Mouse (Mus musculus) midbrain, embryonic 16.5 days (tissue): ENCODE results near the gene Vipas39. TPM values are rescaled to one million over a fixed set of nuclear protein-coding genes. Genes with fewer than 3 reads are reported as not detected.
A peak's percentile ranks its signal among the peaks of the same experiment; 100 is the strongest.
"Not testable (repeated sequence)": the region's sequence is repeated elsewhere in the genome, so short reads cannot be mapped to it uniquely, and the experiment has no call there.

Experiments
- ATAC-seq: fragments of 200-750 bp; cut with Nextera tagmentation; 2 replicates; pipeline ENCODE4 v1.8.0; 2017; ENCODE audit warnings: moderate TSS enrichment
- H3K27ac ChIP-seq: fragments of 300-500 bp; sonication (generic); 2 replicates; pipeline ENCODE4 v1.5.1; 2014; ENCODE audit warnings: mild to moderate bottlenecking, low read length, mixed read lengths
- H3K27me3 ChIP-seq: fragments of 300-500 bp; sonication (generic); 2 replicates; pipeline ENCODE4 v1.6.1; 2014; ENCODE audit warnings: low read depth, low read length, mixed read lengths; ENCODE audit not compliant: control insufficient read depth, insufficient read depth
- H3K36me3 ChIP-seq: fragments of 300-500 bp; sonication (generic); 2 replicates; pipeline ENCODE4 v1.6.1; 2014; ENCODE audit warnings: mild to moderate bottlenecking, low read length, moderate library complexity, mixed read lengths; ENCODE audit not compliant: control insufficient read depth, insufficient read depth
- H3K4me1 ChIP-seq: fragments of 300-500 bp; sonication (generic); 2 replicates; pipeline ENCODE4 v1.6.1; 2014; ENCODE audit warnings: mild to moderate bottlenecking, low read length, mixed read lengths; ENCODE audit not compliant: control insufficient read depth, insufficient read depth
- H3K4me2 ChIP-seq: fragments of 300-500 bp; sonication (generic); 2 replicates; pipeline ENCODE4 v1.6.1; 2014; ENCODE audit warnings: mild to moderate bottlenecking, low read length, mixed read lengths
- H3K4me3 ChIP-seq: fragments of 300-500 bp; sonication (generic); 2 replicates; pipeline ENCODE4 v1.5.1; 2014; ENCODE audit warnings: low read depth, mild to moderate bottlenecking, low read length, moderate library complexity, mixed read lengths
- H3K9ac ChIP-seq: fragments of 300-500 bp; sonication (generic); 2 replicates; pipeline ENCODE4 v1.6.1; 2014; ENCODE audit warnings: low read depth, low read length, mixed read lengths
- H3K9me3 ChIP-seq: fragments of 300-500 bp; sonication (generic); replicated peaks from 2 replicates; pipeline ENCODE4 v1.6.1; 2014; ENCODE audit warnings: mild to moderate bottlenecking, low read length, mixed read lengths; ENCODE audit not compliant: control insufficient read depth, poor library complexity, severe bottlenecking
- WGBS: fragments of 180-500 bp; shearing (Covaris S2); extraction: QIAGEN DNeasy Blood & Tissue Kit; methylation state at CpG from one replicate; pipeline ENCODE4 v1.1.7; 2014; 5-methylcytosine and 5-hydroxymethylcytosine counted together
- polyA plus RNA-seq: library from polyadenylated mRNA; unstranded; fragments of >200 nt; fragmentation: Nextera tagmentation; extraction: Ambion mirVana; gene quantifications from 2 replicates; pipeline ENCODE4 v1.2.1, GENCODE M21; 2015

Gene Vipas39
- polyA plus RNA-seq, 1 experiment from 2014 or later = 58.2 TPM

DNA sequence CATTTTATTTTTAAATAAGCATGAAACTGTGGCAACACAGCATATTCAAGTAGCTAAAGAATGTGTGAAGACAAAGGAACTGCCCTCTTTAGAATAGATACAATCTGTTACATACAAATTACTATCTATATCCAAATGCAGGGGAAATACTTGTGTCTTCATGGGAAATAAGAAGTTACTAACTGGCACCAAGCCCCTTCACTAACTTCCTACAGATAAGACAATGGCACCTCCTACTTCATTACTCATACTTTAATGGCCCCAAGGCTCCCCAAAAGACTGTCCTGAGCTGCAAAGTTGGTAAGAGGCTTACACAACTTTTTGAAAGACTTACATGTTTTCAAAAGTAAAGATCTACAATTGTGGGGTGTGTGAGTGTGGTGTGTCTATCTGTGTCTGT, 48.5 kb downstream of the Vipas39 start:
- ATAC-seq = no peak
- Histone ChIP-seq H3K9me3 (no peaks in the 10 kb centered on the region), H3K9ac (no peak overlapping the region), H3K4me1 (no peaks in the 10 kb centered on the region), H3K27ac (no peak overlapping the region), H3K4me2 (no peak overlapping the region), H3K36me3 (no peaks in the 10 kb centered on the region), H3K27me3 (no peaks in the 10 kb centered on the region), H3K4me3 (no peak overlapping the region)

DNA sequence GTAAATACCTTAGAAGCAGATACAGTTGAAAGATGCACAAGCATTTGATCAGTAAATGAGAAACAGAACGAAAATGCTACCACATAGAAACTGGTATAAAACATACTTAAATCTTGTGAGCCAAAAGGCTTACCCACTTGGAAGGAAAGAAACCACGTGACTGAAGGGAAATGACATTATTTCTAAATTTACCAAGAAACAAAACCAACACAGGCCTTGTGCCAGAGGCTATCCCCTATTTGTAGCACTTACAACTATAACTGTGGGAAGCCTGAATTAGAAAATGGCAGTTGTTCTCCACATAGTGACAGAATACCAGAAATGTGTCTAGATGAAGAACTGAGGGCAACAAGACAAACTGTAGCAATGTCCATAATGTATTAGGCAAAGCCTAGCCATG, 50.0 kb downstream of the Vipas39 start:
- 75% methylated on average over 2 of the region's 2 CpGs for WGBS
- H3K27me3 ChIP-seq = no peaks in the 10 kb centered on the region
- H3K9ac ChIP-seq = no peak overlapping the region
- no peak overlapping the region for H3K4me3 ChIP-seq
- H3K27ac ChIP-seq = no peak overlapping the region
- no peak overlapping the region for H3K4me2 ChIP-seq
- no peak for ATAC-seq
- no peaks in the 10 kb centered on the region for H3K9me3 ChIP-seq
- H3K4me1 ChIP-seq = no peaks in the 10 kb centered on the region
- no peaks in the 10 kb centered on the region for H3K36me3 ChIP-seq

DNA sequence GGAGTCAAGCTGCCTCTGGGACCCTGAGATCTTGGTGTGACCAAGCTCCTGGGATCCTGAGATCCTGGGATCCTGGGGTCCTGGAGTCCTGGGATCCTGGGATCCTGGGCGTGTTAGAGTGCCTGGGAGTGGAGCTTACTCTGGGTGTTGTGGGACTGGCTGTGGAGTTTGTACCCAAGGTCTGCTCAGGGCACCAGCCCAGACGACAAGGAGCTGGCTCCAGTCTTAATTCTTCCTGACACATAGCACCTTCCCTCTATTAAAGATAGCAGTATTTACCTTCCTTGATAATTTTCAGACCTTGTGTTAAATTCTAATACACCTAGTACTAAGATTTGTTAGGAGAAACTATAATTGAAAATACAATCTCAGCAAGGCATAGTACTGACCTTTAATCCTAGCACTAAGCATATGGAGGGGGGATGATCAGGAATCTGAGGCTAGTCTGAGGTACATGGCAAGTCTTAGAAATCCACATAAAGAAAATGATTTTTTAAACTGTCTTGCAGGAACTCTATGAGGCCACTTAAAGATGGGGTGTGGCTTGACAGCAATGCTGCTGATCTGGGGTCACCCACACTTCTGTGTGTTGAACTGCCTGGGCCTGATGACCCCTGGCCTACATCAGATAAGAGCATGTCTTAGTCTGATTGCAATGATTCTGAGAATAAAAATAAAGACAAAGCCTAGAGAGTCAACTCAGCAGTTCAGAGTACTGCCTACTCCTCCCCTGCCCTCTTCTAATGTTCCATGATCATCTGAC, 53.0 kb downstream of the Vipas39 start:
- ATAC-seq = no peak
- 59% methylated on average over 2 of the region's 2 CpGs for WGBS
- Histone ChIP-seq H3K36me3 (no peaks in the 10 kb centered on the region), H3K4me3 (no peak overlapping the region), H3K4me1 (no peaks in the 10 kb centered on the region), H3K4me2 (no peak overlapping the region), H3K27ac (no peak overlapping the region), H3K27me3 (no peaks in the 10 kb centered on the region), H3K9ac (no peak overlapping the region), H3K9me3 (no peaks in the 10 kb centered on the region)

DNA sequence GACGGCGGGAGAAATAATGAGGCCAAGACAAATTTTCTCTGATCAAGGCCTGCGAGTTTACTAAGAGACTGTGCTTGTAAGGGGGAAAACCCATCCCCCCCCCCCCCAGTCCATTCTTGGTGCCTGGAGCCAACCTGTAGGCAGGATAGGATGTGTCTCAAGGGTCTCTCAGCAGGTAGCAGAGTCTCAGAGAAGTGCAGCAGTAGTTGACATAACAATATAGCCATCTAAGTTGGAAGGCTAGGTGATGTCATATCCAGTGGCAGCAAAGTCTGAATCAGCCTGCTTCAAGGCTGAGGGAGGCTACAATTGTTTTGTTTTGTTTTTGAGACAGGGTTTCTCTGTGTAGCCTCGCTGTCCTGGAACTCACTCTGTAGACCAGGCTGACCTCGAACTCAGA, 60.3 kb downstream of the Vipas39 start:
- WGBS = 90% methylated on average over 5 of the region's 5 CpGs
- not testable (repeated sequence) for H3K27me3 ChIP-seq, H3K4me1 ChIP-seq, H3K4me3 ChIP-seq, ATAC-seq, H3K4me2 ChIP-seq, H3K9me3 ChIP-seq, H3K27ac ChIP-seq, H3K9ac ChIP-seq, H3K36me3 ChIP-seq

DNA sequence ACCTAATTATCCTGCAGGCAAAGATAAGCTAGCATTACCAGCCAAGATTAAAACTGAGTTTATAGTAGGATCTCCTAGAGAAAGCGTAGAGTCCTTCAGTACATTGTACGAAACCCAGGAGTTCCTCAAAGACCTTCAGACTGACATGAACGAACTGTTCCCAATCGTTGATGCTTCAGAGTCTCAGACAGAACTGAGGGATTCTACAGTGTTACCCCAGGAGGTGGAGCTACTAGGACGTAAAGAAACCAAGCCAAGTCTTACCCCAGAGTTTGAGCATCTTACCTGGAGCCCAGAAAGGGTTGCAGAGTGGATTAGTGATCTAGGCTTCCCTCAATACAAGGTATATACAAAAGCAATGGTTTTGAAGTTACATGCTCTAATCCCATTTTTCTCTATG, 64.4 kb downstream of the Vipas39 start:
- Histone ChIP-seq H3K27ac (no peak overlapping the region), H3K9ac (no peak overlapping the region), H3K4me1 (peaks cover 13% of the 10 kb centered on the region), H3K36me3 (no peaks in the 10 kb centered on the region), H3K9me3 (no peaks in the 10 kb centered on the region), H3K4me3 (no peak overlapping the region), H3K27me3 (no peaks in the 10 kb centered on the region), H3K4me2 (no peak overlapping the region)
- no peak for ATAC-seq
- 77% methylated on average over 5 of the region's 5 CpGs for WGBS

DNA sequence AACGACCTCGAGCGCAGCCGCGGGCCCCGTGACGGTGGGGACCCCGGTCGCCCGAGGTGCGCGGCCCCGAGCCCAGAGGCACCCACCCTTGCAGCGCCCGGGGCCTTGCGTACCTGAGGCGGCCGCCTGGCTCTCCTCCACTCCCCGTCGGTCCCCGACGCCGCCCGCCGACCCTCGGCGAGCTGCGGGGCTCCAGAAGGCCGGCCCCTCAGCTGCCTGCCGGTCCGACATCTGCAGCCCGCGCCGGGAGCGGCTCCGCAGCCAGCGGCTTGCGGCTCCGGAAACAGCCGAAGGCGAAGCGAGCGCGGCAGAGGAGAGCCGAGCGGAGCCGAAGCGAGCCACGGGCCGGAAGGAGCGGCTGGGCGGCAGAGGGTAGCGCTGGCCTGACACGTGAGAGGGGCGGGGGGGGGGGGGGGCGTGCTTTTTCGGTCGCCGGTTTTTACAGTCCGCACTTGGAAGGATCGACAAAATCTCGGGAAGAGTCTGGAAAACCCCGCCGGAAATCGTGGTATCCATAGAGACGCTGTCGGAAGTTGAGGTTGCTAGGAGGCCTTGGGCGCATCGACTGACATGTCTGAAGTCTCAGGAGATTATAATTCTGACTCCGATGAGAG, 66.0 kb downstream of the Vipas39 start, which contains the start of gene Tmed8:
Gene Tmed8, minus strand, starts transcription at position 482 of the 614 bp plus-strand sequence.
- 1% methylated on average over 48 of the region's 70 CpGs for WGBS

DNA sequence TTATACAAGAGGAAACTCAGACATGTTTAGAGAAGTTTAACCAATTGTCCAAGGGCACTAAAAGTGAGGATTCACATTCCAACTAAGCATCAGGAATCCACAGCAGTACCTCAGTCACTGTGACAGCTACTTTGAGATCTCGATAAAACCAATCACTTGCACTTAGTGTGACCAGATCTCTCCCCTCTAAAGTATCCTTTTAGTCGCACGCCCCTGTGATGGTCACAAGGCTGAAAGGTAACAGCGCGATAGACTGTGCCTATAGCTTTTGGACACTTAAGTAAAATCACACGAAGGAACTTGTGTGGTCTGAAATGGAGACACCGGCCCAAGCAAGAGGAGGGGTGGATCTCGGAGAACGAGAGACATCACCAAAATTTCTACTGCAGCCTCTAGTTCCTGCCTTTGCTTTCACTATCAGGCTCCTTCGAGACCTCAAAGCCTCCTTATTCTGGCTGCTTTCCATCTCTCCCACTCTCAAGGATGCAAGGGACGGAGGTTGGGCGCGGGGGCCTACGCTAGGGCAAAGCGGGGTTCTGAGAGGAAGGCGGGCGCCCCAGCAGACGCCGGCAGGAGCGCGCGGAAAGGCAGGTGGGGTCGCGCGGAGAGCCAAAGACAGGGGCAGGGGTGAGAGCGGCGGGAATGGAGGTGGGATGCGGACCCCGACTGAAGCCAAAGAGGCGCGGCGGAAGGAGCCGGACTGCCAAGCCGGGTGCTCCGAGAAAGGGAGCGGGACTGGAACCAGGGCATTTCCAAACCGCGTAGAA, 66.7 kb downstream of the Vipas39 start, which contains the start of gene Samd15:
Gene Samd15, plus strand, starts transcription at position 518 of the 767 bp plus-strand sequence.
- under 1% methylated on average over 38 of the region's 38 CpGs for WGBS
- H3K9ac ChIP-seq = peak within 1 kb of the TSS; percentile 92

More for the DNA sequence above, 66.0 kb downstream of the Vipas39 start, which contains the start of gene Tmed8:
- Histone ChIP-seq H3K27me3 (no peaks in the 10 kb centered on the region), H3K9ac (peak within 1 kb of the TSS; percentile 92), H3K9me3 (no peaks in the 10 kb centered on the region), H3K4me1 (peaks cover 13% of the 10 kb centered on the region), H3K4me3 (peak within 1 kb of the TSS; percentile 72), H3K36me3 (no peaks in the 10 kb centered on the region), H3K27ac (peak within 1 kb of the TSS; percentile 90), H3K4me2 (peak within 1 kb of the TSS; percentile 70)
- ATAC-seq = peak; percentile 97

DNA sequence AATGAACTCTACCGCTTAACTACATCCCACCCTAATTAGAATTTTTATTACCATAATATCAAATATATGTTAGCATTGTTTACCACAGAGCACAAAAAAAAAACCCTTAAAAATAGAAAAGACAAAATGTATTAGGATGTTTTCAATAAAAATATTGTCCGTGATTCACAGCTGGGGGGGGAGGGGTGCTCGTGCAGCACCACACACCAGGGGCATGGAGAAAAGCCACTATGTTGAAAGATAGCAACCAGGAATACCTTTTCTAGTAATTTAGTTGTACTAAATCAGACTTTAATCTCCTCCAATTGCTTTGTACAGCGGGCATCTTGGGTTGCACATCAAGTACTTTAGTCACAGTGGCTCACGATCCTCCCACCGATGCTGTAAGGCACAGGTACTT, 67.3 kb downstream of the Vipas39 start:
- H3K9me3 ChIP-seq = no peaks in the 10 kb centered on the region
- H3K4me2 ChIP-seq = peak overlapping the region; percentile 70
- no peaks in the 10 kb centered on the region for H3K36me3 ChIP-seq
- ATAC-seq = no peak
- H3K27me3 ChIP-seq = no peaks in the 10 kb centered on the region
- WGBS = 43% methylated on average over 6 of the region's 6 CpGs
- no peak overlapping the region for H3K27ac ChIP-seq
- peaks cover 13% of the 10 kb centered on the region for H3K4me1 ChIP-seq
- peak overlapping the region; percentile 92; the same call in 1 of the 2 replicates for H3K9ac ChIP-seq
- H3K4me3 ChIP-seq = peak overlapping the region; percentile 72

More for the DNA sequence above, 66.7 kb downstream of the Vipas39 start, which contains the start of gene Samd15:
- Histone ChIP-seq H3K27me3 (no peaks in the 10 kb centered on the region), H3K36me3 (no peaks in the 10 kb centered on the region), H3K4me3 (peak within 1 kb of the TSS; percentile 72), H3K4me1 (peaks cover 13% of the 10 kb centered on the region), H3K9me3 (no peaks in the 10 kb centered on the region), H3K27ac (peak within 1 kb of the TSS; percentile 90), H3K4me2 (peak within 1 kb of the TSS; percentile 70)
- peak; percentile 64 for ATAC-seq
